Mouse (Mus musculus): ENCODE data around the gene Meis1.

DNA sequence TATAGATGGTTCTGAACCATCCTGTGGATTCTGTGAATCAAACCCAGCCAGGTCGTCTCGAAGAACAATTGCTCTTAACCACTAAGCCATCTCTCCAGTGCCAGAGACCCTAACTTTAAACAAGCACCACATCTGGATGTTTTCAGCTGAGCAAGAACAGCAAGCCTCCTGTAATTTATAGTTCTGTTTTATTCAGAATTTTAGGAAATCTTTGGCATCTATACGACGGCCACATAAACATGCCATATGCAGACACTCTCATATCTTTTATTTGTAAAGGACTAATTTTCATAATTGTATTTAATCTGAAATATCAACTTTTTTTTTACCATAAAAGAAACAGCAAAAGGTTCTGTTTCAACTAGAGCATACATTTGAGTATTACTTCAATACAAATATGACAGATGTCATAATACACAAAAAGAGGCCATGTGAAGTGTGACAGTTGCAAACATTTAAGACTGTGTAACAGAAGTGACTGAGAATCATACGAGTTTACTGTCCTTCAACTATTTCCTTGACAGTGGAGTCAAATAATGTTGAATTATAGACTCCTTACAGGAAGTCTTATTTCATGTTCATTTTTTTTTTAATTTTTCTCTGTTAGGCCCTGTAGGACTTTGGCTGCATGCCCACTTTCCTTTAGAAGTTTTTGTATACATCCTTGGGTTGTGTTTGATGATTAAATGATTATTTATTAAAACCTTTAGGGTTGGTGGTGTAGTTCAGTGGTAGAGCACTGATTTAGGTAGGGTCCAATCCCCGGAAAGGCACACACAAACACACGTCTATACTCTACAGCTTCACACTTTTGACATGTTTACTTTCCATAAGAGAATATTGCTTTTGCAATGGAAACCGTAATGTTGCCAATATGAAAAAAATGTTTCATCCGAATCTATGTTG is 13.5 kb downstream of the Meis1 start:
- TF ChIP-seq CTCF (conservative IDR thresholded peaks at IDR 0.05 in 1 of 2, IDR thresholded peaks at IDR 0.05 in 1 of 2; ENCODE audit: low read depth in 2 of 2, low read length in 2 of 2) (no peak), POLR2A (IDR thresholded peaks at IDR 0.05; ENCODE audit: low read depth, low read length) (no peak), SMC3 (IDR thresholded peaks at IDR 0.05; ENCODE audit: low read depth, low read length) (no peak), MAX (IDR thresholded peaks at IDR 0.05; ENCODE audit: low read length) (no peak), EP300 (IDR thresholded peaks at IDR 0.05; ENCODE audit: low read length) (no peak), ETS1 (conservative IDR thresholded peaks at IDR 0.05; ENCODE audit: low read depth, low read length) (no peak), TBP (conservative IDR thresholded peaks at IDR 0.05; ENCODE audit: low read depth, low read length) (no peak), POLR2AphosphoS2 (IDR thresholded peaks at IDR 0.05; ENCODE audit: low read depth, low read length) (no peak), NELFE (IDR thresholded peaks at IDR 0.05; ENCODE audit: low read depth, low read length) (no peak), CHD1 (IDR thresholded peaks at IDR 0.05; ENCODE audit: low read depth, low read length) (no peak)
